Mouse (Mus musculus) heart, embryonic 10.5 days (tissue): ENCODE data around the gene Ahcyl2. TPM values are rescaled to one million over a fixed set of nuclear protein-coding genes. Genes with fewer than 3 reads are reported as not detected.

ENCODE experiments used
- DNase-seq: peaks from one replicate; pipeline ENCODE4 v3.0.0-alpha.2; 2017; ENCODE audit warnings: low spot score
- H3K27ac ChIP-seq: fragments of 300-500 bp; sonication (generic); 2 replicates; pipeline ENCODE4 v1.5.1; 2016; ENCODE audit warnings: mild to moderate bottlenecking
- H3K27me3 ChIP-seq: fragments of 300-500 bp; sonication (generic); 2 replicates; pipeline ENCODE4 v1.6.1; 2016; ENCODE audit warnings: mild to moderate bottlenecking; ENCODE audit not compliant: poor library complexity, insufficient read depth, severe bottlenecking
- H3K36me3 ChIP-seq: fragments of 300-500 bp; sonication (generic); 2 replicates; pipeline ENCODE4 v1.6.1; 2016; ENCODE audit warnings: mild to moderate bottlenecking, moderate library complexity
- H3K4me1 ChIP-seq: fragments of 300-500 bp; sonication (generic); 2 replicates; pipeline ENCODE4 v1.6.1; 2016; ENCODE audit warnings: mild to moderate bottlenecking
- H3K4me3 ChIP-seq: fragments of 300-500 bp; sonication (generic); 2 replicates; pipeline ENCODE4 v1.5.1; 2016; ENCODE audit warnings: mild to moderate bottlenecking, moderate library complexity
- H3K9me3 ChIP-seq: fragments of 300-500 bp; sonication (generic); 2 replicates; pipeline ENCODE4 v1.6.1; 2016; ENCODE audit warnings: mild to moderate bottlenecking, moderate library complexity
- WGBS: fragments of 180-500 bp; shearing (Covaris S2); methylation state at CpG from one replicate; pipeline ENCODE4 v1.1.7; 2016; 5-methylcytosine and 5-hydroxymethylcytosine counted together
- polyA plus RNA-seq: library from polyadenylated mRNA; unstranded; fragments of >200 nt; fragmentation: Nextera tagmentation; extraction: Ambion mirVana; gene quantifications from 2 replicates; pipeline ENCODE4 v1.2.1, GENCODE M21; 2016

The Ahcyl2 gene
- polyA plus RNA-seq: 9.7 and 13.5 TPM in 2 replicates

GRCm38 (mm10) chr6:29767813-29768660 is at the start of gene Ahcyl2:
Ahcyl2 (plus strand) TSS chr6:29768011.
- DNase-seq: peak; percentile 99
- peak within 1 kb of the TSS; percentile 93 for H3K4me3 ChIP-seq
- no peaks in the 10 kb centered on the region for H3K27me3 ChIP-seq
- no peaks in the 10 kb centered on the region for H3K36me3 ChIP-seq
- peak within 1 kb of the TSS; percentile 93 for H3K27ac ChIP-seq
- H3K9me3 ChIP-seq: no peaks in the 10 kb centered on the region
- WGBS: 1% methylated on average over 61 of the region's 61 CpGs
- peaks cover 11% of the 10 kb centered on the region; the same call in 1 of the 2 replicates for H3K4me1 ChIP-seq

- WGBS: 4% methylated on average over 15 of the region's 15 CpGs
- Histone ChIP-seq H3K9me3 (no peaks in the 10 kb centered on the region), H3K36me3 (no peaks in the 10 kb centered on the region), H3K27ac (peak overlapping the region; percentile 82), H3K4me1 (peaks cover 19% of the 10 kb centered on the region), H3K4me3 (peak overlapping the region; percentile 60), H3K27me3 (peaks cover 35% of the 10 kb centered on the region)
- DNase-seq: no peak
Observed at GRCm38 (mm10) chr6:29718894-29719329, 48.9 kb upstream of the Ahcyl2 start.

- H3K9me3 ChIP-seq: no peaks in the 10 kb centered on the region
- H3K4me1 ChIP-seq: peaks cover 19% of the 10 kb centered on the region
- H3K27ac ChIP-seq: no peak overlapping the region
- WGBS: 69% methylated on average over 2 of the region's 2 CpGs
- no peak overlapping the region for H3K4me3 ChIP-seq
- H3K36me3 ChIP-seq: no peaks in the 10 kb centered on the region
- peaks cover 30% of the 10 kb centered on the region for H3K27me3 ChIP-seq
- DNase-seq: no peak
Observed at GRCm38 (mm10) chr6:29721890-29722289, 45.9 kb upstream of the Ahcyl2 start.

- 77% methylated on average over 1 of the region's 1 CpGs for WGBS
- peaks cover 7% of the 10 kb centered on the region; the same call in 1 of the 2 replicates for H3K27me3 ChIP-seq
- DNase-seq: no peak
- no peak overlapping the region for H3K27ac ChIP-seq
- H3K36me3 ChIP-seq: no peaks in the 10 kb centered on the region
- H3K4me1 ChIP-seq: no peaks in the 10 kb centered on the region
- no peak overlapping the region for H3K4me3 ChIP-seq
- no peaks in the 10 kb centered on the region for H3K9me3 ChIP-seq
Observed at GRCm38 (mm10) chr6:29726576-29727200, 41.1 kb upstream of the Ahcyl2 start.

GRCm38 (mm10) chr6:29728035-29728434 is 39.8 kb upstream of the Ahcyl2 start:
- H3K4me1 ChIP-seq: no peaks in the 10 kb centered on the region
- H3K36me3 ChIP-seq: no peaks in the 10 kb centered on the region
- no peak overlapping the region for H3K27ac ChIP-seq
- no peaks in the 10 kb centered on the region for H3K9me3 ChIP-seq
- DNase-seq: no peak
- no peaks in the 10 kb centered on the region for H3K27me3 ChIP-seq
- 77% methylated on average over 3 of the region's 3 CpGs for WGBS
- H3K4me3 ChIP-seq: no peak overlapping the region

- no peak for DNase-seq
- no peaks in the 10 kb centered on the region for H3K9me3 ChIP-seq
- no peak overlapping the region for H3K4me3 ChIP-seq
- no peak overlapping the region for H3K27ac ChIP-seq
- no peaks in the 10 kb centered on the region for H3K36me3 ChIP-seq
- 70% methylated on average over 1 of the region's 1 CpGs for WGBS
- no peaks in the 10 kb centered on the region for H3K27me3 ChIP-seq
- H3K4me1 ChIP-seq: peaks cover 3% of the 10 kb centered on the region; the same call in 1 of the 2 replicates
Observed at GRCm38 (mm10) chr6:29729491-29729890, 38.3 kb upstream of the Ahcyl2 start.

- WGBS: under 1% methylated on average over 24 of the region's 30 CpGs
- H3K27me3 ChIP-seq: no peaks in the 10 kb centered on the region
- peaks cover 28% of the 10 kb centered on the region for H3K4me1 ChIP-seq
- no peaks in the 10 kb centered on the region for H3K9me3 ChIP-seq
- peak; percentile 95 for DNase-seq
- peak within 1 kb of the TSS; percentile 93 for H3K4me3 ChIP-seq
- peak within 1 kb of the TSS; percentile 99 for H3K27ac ChIP-seq
- H3K36me3 ChIP-seq: peaks cover 13% of the 10 kb centered on the region; the same call in 1 of the 2 replicates
Observed at GRCm38 (mm10) chr6:29735336-29735688, 32.5 kb upstream of the Ahcyl2 start, which contains the start of gene Smo. Smo (plus strand) TSS chr6:29735503.

- Histone ChIP-seq H3K36me3 (peaks cover 13% of the 10 kb centered on the region; the same call in 1 of the 2 replicates), H3K4me3 (peak overlapping the region; percentile 93), H3K9me3 (no peaks in the 10 kb centered on the region), H3K27me3 (no peaks in the 10 kb centered on the region), H3K27ac (peak overlapping the region; percentile 99), H3K4me1 (peaks cover 28% of the 10 kb centered on the region)
- WGBS: under 1% methylated on average over 72 of the region's 75 CpGs
- DNase-seq: peak; percentile 89
Observed at GRCm38 (mm10) chr6:29735689-29736451, 31.9 kb upstream of the Ahcyl2 start.

GRCm38 (mm10) chr6:29736610-29737458 is 31.0 kb upstream of the Ahcyl2 start:
- no peak for DNase-seq
- WGBS: 16% methylated on average over 13 of the region's 13 CpGs

GRCm38 (mm10) chr6:29751466-29752152 is 16.2 kb upstream of the Ahcyl2 start:
- H3K9me3 ChIP-seq: peaks cover 10% of the 10 kb centered on the region
- H3K4me3 ChIP-seq: no peak overlapping the region
- no peaks in the 10 kb centered on the region for H3K4me1 ChIP-seq
- no peak overlapping the region for H3K27ac ChIP-seq
- H3K36me3 ChIP-seq: peaks cover 37% of the 10 kb centered on the region
- no peak for DNase-seq
- WGBS: 88% methylated on average over 3 of the region's 3 CpGs
- no peaks in the 10 kb centered on the region for H3K27me3 ChIP-seq

More at GRCm38 (mm10) chr6:29736610-29737458, 31.0 kb upstream of the Ahcyl2 start:
- H3K4me1 ChIP-seq: peaks cover 28% of the 10 kb centered on the region
- H3K9me3 ChIP-seq: no peaks in the 10 kb centered on the region
- H3K27me3 ChIP-seq: no peaks in the 10 kb centered on the region
- peak overlapping the region; percentile 99 for H3K27ac ChIP-seq
- H3K4me3 ChIP-seq: peak overlapping the region; percentile 93
- H3K36me3 ChIP-seq: peaks cover 13% of the 10 kb centered on the region; the same call in 1 of the 2 replicates

GRCm38 (mm10) chr6:29753336-29753735 is 14.5 kb upstream of the Ahcyl2 start:
- Histone ChIP-seq H3K27me3 (no peaks in the 10 kb centered on the region), H3K4me3 (no peak overlapping the region), H3K27ac (no peak overlapping the region), H3K36me3 (peaks cover 54% of the 10 kb centered on the region), H3K9me3 (peaks cover 3% of the 10 kb centered on the region), H3K4me1 (no peaks in the 10 kb centered on the region)
- WGBS: 91% methylated on average over 11 of the region's 11 CpGs
- DNase-seq: no peak
